ENCODE assay signal across 26 mouse cellular contexts in genomic region chr11:106263963-106264362, GRCm38 (mm10). TPM values are rescaled to one million over a fixed set of nuclear protein-coding genes. Genes with fewer than 3 reads are reported as not detected.
"Had no signal": no experiment of that assay in that cellular context is flagged by ENCODE, and none has a peak within 500 bp of the region (broad histone marks: within the 10 kb centered on the region; RNA-seq: fewer than 3 reads in every experiment).

No protein-coding gene starts in this region.

- DNase-seq: kidney, adult 9 months; kidney, postnatal 14 days; kidney, postnatal 4 days; layer of hippocampus, postnatal 36 days; liver, embryonic 13.5 days; lung, adult 2 months; lung, postnatal 14 days; right cerebral cortex, adult 18-20 months; right cerebral cortex, postnatal 14 days; right cerebral cortex, postnatal 4 days; thymus, adult 2 months; thymus, postnatal 14 days; thymus, postnatal 4 days had no signal

- H3K4me3 ChIP-seq: limb, embryonic 10.5 days; limb, embryonic 13.5 days; liver, embryonic 13.5 days; midbrain, embryonic 12.5 days; midbrain, embryonic 15.5 days; neural tube, embryonic 12.5 days; neural tube, embryonic 15.5 days had no signal

- H3K27ac ChIP-seq: limb, embryonic 10.5 days; limb, embryonic 13.5 days; liver, embryonic 13.5 days; macrophage; midbrain, embryonic 12.5 days; midbrain, embryonic 15.5 days; neural tube, embryonic 12.5 days; neural tube, embryonic 15.5 days; stomach, postnatal 0 days had no signal

- ATAC-seq: midbrain, embryonic 15.5 days had no signal

RNA-seq across cellular contexts. Expression of gene Tcam1, which starts 12.5 kb away (rescaled TPM):
- total RNA-seq: liver, adult 2 months had no signal

RNA-seq across cellular contexts. Expression of gene Gh, which starts 37.7 kb away (rescaled TPM):
- total RNA-seq: layer of hippocampus, adult 18-20 months; layer of hippocampus, postnatal 10 days; layer of hippocampus, postnatal 36 days; left cerebral cortex, postnatal 25 days; liver, adult 2 months; megakaryocyte, adult 5-6 weeks had no signal
